Mouse (Mus musculus) cerebellum, adult 2 months (tissue): ENCODE measurements around the gene Gab2.

ENCODE experiments used
- CTCF ChIP-seq: fragments of 200-500 bp; IDR thresholded peaks from 2 replicates; pipeline ENCODE4 v1.5.1; 2011; ENCODE audit warnings: low read depth, mild to moderate bottlenecking, control low read depth, low read length, moderate library complexity, borderline replicate concordance; ENCODE audit not compliant: insufficient read depth
- POLR2A ChIP-seq: fragments of 200-500 bp; IDR thresholded peaks from 2 replicates; pipeline ENCODE4 v1.6.1; 2011; ENCODE audit warnings: low read length, control low read depth, borderline replicate concordance; ENCODE audit not compliant: insufficient read depth

DNA sequence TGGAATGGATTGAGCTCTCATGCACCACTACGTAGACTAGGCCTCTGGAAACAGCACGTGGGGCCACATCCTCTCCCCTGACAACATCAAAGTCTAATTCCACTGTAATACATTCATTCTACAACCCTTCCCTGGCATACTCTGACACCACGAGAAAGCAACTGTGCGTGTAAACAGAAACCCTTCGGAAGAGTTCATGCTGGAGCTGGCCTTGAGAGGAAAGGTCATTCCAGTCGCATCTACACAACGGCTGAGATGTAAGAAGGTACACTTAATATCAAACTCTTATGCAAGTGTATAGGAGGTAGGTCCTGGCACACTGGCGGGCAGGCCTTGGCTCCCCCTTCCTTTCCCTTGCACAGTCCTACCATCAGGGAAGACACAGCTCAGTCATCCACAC lies 243.0 kb downstream of the Gab2 start:
- TF ChIP-seq CTCF: no peak
- TF ChIP-seq POLR2A: no peak
